Mouse (Mus musculus): ENCODE data around the gene Usf1. TPM values are rescaled to one million over a fixed set of nuclear protein-coding genes. Genes with fewer than 3 reads are reported as not detected.

Gene Usf1
- polyA plus RNA-seq, 2 experiments = 15.0 to 16.9 TPM

GRCm38 (mm10) chr1:171375646-171376097 is 35.4 kb upstream of the Usf1 start:
- H3K4me1 ChIP-seq (replicated peaks; ENCODE audit: control insufficient read depth in 2 of 2, insufficient read depth in 2 of 2, low read length in 1 of 2) = no peaks in the 10 kb centered on the region
- peaks cover 14% of the 10 kb centered on the region; the same call in 1 of the 2 replicates for H3K27me3 ChIP-seq (ENCODE audit: control insufficient read depth, insufficient read depth, low read length)
- ATAC-seq (ENCODE audit: insufficient read depth) (peak; percentile 25; the same call in 1 of the 2 replicates), DNase-seq (ENCODE audit: low read depth in 3 of 3, low spot score in 3 of 3) (no peak)
- H3K36me3 ChIP-seq (replicated peaks; ENCODE audit: control insufficient read depth, insufficient read depth, low read depth) = no peaks in the 10 kb centered on the region
- 47% methylated on average over 9 of the region's 9 CpGs for WGBS (ENCODE audit: insufficient replicate concordance)
- no peak overlapping the region for H3K9ac ChIP-seq (replicated peaks)
- no peak overlapping the region for H3K27ac ChIP-seq
- TF ChIP-seq CTCF (IDR thresholded peaks at IDR 0.05; ENCODE audit: low read depth) (no peak), EP300 (IDR thresholded peaks at IDR 0.05; ENCODE audit: low read depth) (no peak)
- H3K9me3 ChIP-seq (ENCODE audit: control insufficient read depth, low read length) = no peaks in the 10 kb centered on the region
- no peak overlapping the region for H3K4me3 ChIP-seq (ENCODE audit: insufficient read depth in 1 of 2, low read depth in 2 of 2, low read length in 2 of 2)
- no peak overlapping the region for H3K4me2 ChIP-seq (ENCODE audit: low read depth)

GRCm38 (mm10) chr1:171378298-171378697 is 32.8 kb upstream of the Usf1 start:
- Histone ChIP-seq H3K27ac (no peak overlapping the region), H3K9ac (replicated peaks) (no peak overlapping the region)

GRCm38 (mm10) chr1:171379935-171380599 is 31.0 kb upstream of the Usf1 start:
- no peaks in the 10 kb centered on the region for H3K9me3 ChIP-seq (ENCODE audit: control insufficient read depth, low read length)
- H3K27ac ChIP-seq = no peak overlapping the region
- DNase-seq (ENCODE audit: low read depth in 3 of 3, low spot score in 3 of 3) (peak; percentile 31 to 45 (median 42)), ATAC-seq (ENCODE audit: insufficient read depth) (peak; percentile 64)
- no peak overlapping the region for H3K9ac ChIP-seq (replicated peaks)
- peaks cover 17% of the 10 kb centered on the region; the same call in 1 of the 2 replicates for H3K27me3 ChIP-seq (ENCODE audit: control insufficient read depth, insufficient read depth, low read length)
- TF ChIP-seq EP300 (IDR thresholded peaks at IDR 0.05; ENCODE audit: low read depth) = no peak
- TF ChIP-seq CTCF (IDR thresholded peaks at IDR 0.05; ENCODE audit: low read depth) = peak; percentile 87
- H3K36me3 ChIP-seq (replicated peaks; ENCODE audit: control insufficient read depth, insufficient read depth, low read depth) = no peaks in the 10 kb centered on the region
- peak overlapping the region; percentile 37 for H3K4me2 ChIP-seq (ENCODE audit: low read depth)
- no peak overlapping the region for H3K4me3 ChIP-seq (ENCODE audit: insufficient read depth in 1 of 2, low read depth in 2 of 2, low read length in 2 of 2)
- no peaks in the 10 kb centered on the region for H3K4me1 ChIP-seq (replicated peaks; ENCODE audit: control insufficient read depth in 2 of 2, insufficient read depth in 2 of 2, low read length in 1 of 2)
- WGBS (ENCODE audit: insufficient replicate concordance) = 4% methylated on average over 31 of the region's 31 CpGs

More at GRCm38 (mm10) chr1:171378298-171378697, 32.8 kb upstream of the Usf1 start:
- Histone ChIP-seq H3K27me3 (ENCODE audit: control insufficient read depth, insufficient read depth, low read length) (peaks cover 17% of the 10 kb centered on the region; the same call in 1 of the 2 replicates), H3K4me3 (ENCODE audit: insufficient read depth in 1 of 2, low read depth in 2 of 2, low read length in 2 of 2) (no peak overlapping the region), H3K4me1 (replicated peaks; ENCODE audit: control insufficient read depth in 2 of 2, insufficient read depth in 2 of 2, low read length in 1 of 2) (no peaks in the 10 kb centered on the region), H3K4me2 (ENCODE audit: low read depth) (no peak overlapping the region), H3K36me3 (replicated peaks; ENCODE audit: control insufficient read depth, insufficient read depth, low read depth) (no peaks in the 10 kb centered on the region), H3K9me3 (ENCODE audit: control insufficient read depth, low read length) (no peaks in the 10 kb centered on the region)
- DNase-seq (ENCODE audit: low read depth in 3 of 3, low spot score in 3 of 3) (no peak), ATAC-seq (ENCODE audit: insufficient read depth) (no peak)
- WGBS (ENCODE audit: insufficient replicate concordance) = 57% methylated on average over 6 of the region's 6 CpGs
- TF ChIP-seq CTCF (IDR thresholded peaks at IDR 0.05; ENCODE audit: low read depth) (no peak), EP300 (IDR thresholded peaks at IDR 0.05; ENCODE audit: low read depth) (no peak)

- Histone ChIP-seq H3K9ac (replicated peaks) (no peak overlapping the region), H3K4me3 (ENCODE audit: insufficient read depth in 1 of 2, low read depth in 2 of 2, low read length in 2 of 2) (no peak overlapping the region), H3K36me3 (replicated peaks; ENCODE audit: control insufficient read depth, insufficient read depth, low read depth) (no peaks in the 10 kb centered on the region), H3K9me3 (ENCODE audit: control insufficient read depth, low read length) (no peaks in the 10 kb centered on the region), H3K27ac (no peak overlapping the region), H3K27me3 (ENCODE audit: control insufficient read depth, insufficient read depth, low read length) (peaks cover 17% of the 10 kb centered on the region; the same call in 1 of the 2 replicates), H3K4me1 (replicated peaks; ENCODE audit: control insufficient read depth in 2 of 2, insufficient read depth in 2 of 2, low read length in 1 of 2) (no peaks in the 10 kb centered on the region), H3K4me2 (ENCODE audit: low read depth) (no peak overlapping the region)
- no peak for DNase-seq (ENCODE audit: low read depth in 3 of 3, low spot score in 3 of 3)
- TF ChIP-seq EP300 (IDR thresholded peaks at IDR 0.05; ENCODE audit: low read depth) (no peak), CTCF (IDR thresholded peaks at IDR 0.05; ENCODE audit: low read depth) (no peak)
- ATAC-seq (ENCODE audit: insufficient read depth) = no peak
- 60% methylated on average over 11 of the region's 11 CpGs for WGBS (ENCODE audit: insufficient replicate concordance)
Observed at GRCm38 (mm10) chr1:171382096-171382620, 29.0 kb upstream of the Usf1 start.

GRCm38 (mm10) chr1:171384361-171384760 is 26.8 kb upstream of the Usf1 start:
- no peak overlapping the region for H3K9ac ChIP-seq (replicated peaks)
- no peak for ATAC-seq (ENCODE audit: insufficient read depth)
- H3K4me2 ChIP-seq (ENCODE audit: low read depth) = no peak overlapping the region
- TF ChIP-seq CTCF (IDR thresholded peaks at IDR 0.05; ENCODE audit: low read depth) = no peak
- no peak for TF ChIP-seq EP300 (IDR thresholded peaks at IDR 0.05; ENCODE audit: low read depth)
- H3K4me3 ChIP-seq (ENCODE audit: insufficient read depth in 1 of 2, low read depth in 2 of 2, low read length in 2 of 2) = no peak overlapping the region
- no peak overlapping the region for H3K27ac ChIP-seq
- no peaks in the 10 kb centered on the region for H3K36me3 ChIP-seq (replicated peaks; ENCODE audit: control insufficient read depth, insufficient read depth, low read depth)
- peaks cover 0 to 2% of the 10 kb centered on the region in 2 experiments; a peak in 1 of 4 replicates for H3K4me1 ChIP-seq (replicated peaks; ENCODE audit: control insufficient read depth in 2 of 2, insufficient read depth in 2 of 2, low read length in 1 of 2)
- H3K9me3 ChIP-seq (ENCODE audit: control insufficient read depth, low read length) = no peaks in the 10 kb centered on the region
- H3K27me3 ChIP-seq (ENCODE audit: control insufficient read depth, insufficient read depth, low read length) = peaks cover 15% of the 10 kb centered on the region; the same call in 1 of the 2 replicates
- WGBS (ENCODE audit: insufficient replicate concordance) = 53% methylated on average over 9 of the region's 9 CpGs
- DNase-seq (ENCODE audit: low read depth in 3 of 3, low spot score in 3 of 3) = no peak
